Mouse (Mus musculus) megakaryocyte, embryonic 14.5 days (primary cell): Measurements from ENCODE around the gene Kcnj9.

Source experiments
- FLI1 ChIP-seq: IDR thresholded peaks from 2 replicates; pipeline ENCODE4 v1.6.1; 2012; ENCODE audit warnings: low read length, inconsistent platforms, mixed read lengths
- GATA1 ChIP-seq: IDR thresholded peaks from 3 replicates; pipeline ENCODE4 v1.6.1; 2012; ENCODE audit warnings: mixed read lengths, low read length, inconsistent platforms, borderline replicate concordance

DNA sequence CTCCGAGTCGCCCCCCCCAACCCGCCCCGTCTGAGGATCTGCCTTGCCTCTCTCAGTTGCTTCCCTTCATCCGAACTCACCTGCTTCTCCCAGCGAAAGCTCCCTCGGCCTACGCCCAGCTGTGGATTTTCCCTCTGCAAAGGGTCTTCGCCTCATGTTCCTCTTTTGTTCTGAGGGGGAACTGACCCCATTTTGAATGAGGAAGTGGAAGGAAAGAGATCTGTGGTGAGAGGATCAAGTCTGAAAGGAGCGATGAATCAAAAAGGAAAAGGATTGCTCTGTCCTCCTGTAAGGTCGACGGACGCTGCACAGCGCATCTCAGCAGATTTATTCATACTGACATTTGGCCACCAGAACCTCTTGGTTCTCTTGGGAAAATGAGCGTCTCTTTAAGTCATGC is 6.7 kb upstream of the Kcnj9 start:
- TF ChIP-seq GATA1 (no peak), FLI1 (no peak)
